Mouse (Mus musculus) megakaryocyte progenitor cell, adult 5-6 weeks (primary cell): Measurements from ENCODE around the gene Mms19. TPM values are rescaled to one million over a fixed set of nuclear protein-coding genes. Genes with fewer than 3 reads are reported as not detected.

ENCODE experiments used
- ATAC-seq: replicated peaks from 2 replicates; pipeline ENCODE4 v1.8.0; 2016; ENCODE audit warnings: mild to moderate bottlenecking, moderate TSS enrichment, inconsistent platforms; ENCODE audit not compliant: poor library complexity
- total RNA-seq, 2 experiments: library from RNA; stranded (forward) in 1 of 2; stranded (reverse) in 1 of 2; fragments of 157-497, 149-512 nt in 1 of 2; fragments of 200-1000 nt in 1 of 2; gene quantifications; 2 replicates each; pipeline versions ENCODE4 v1.2.3 to v1.2.4; 2015 to 2017

The Mms19 gene
- total RNA-seq, 2 experiments from 2014 or later = 16.2 to 25.2 TPM

DNA sequence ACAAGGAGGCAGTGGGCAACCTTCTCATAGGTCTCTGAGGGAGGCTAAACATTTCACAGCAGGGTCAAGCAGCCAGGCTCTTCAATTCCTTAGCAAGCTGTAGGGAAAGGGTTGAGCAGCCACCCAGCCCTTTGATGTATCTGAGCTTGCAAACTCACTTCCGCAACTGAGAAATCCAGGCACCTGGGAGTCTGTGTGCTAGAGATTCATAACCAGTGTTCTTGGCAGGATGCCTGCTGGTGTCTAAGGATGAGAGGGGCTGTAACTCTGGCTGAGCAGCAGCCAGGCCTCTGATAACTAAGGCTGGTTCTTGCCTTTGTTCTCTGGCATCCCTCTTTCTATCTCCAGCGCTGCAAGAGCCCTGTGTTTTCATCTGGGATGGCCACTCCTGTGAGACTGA lies 79.3 kb downstream of the Mms19 start:
- peak; percentile 41 for ATAC-seq

DNA sequence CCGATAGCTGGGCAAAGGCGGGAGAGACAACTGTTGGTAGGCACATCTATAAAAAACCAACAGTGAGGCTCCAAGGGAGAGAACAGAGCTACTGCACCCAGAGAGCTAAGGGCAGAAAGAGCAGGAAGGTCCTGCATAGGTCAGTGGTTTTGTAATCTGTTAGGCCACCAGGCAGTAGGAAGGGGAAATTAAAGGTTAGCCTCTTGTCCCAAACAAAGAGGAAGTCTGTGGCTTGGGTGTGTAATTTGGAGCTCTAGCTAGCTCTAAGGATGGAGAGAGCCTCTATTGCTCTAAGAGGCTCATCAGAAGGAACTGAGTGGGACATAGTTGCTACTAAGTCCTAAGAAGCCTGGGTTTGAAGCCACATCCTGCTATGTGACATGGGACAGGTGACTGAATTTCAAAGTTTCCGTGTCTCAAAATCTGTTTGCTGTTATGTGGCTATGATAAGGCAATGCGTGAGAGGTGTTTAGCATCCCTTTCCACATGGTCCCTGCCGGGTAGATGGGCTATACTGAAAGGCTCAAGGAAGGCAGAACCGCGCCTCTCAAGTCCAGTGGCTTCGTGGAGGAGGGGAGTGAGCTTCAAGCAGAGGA lies 80.4 kb downstream of the Mms19 start:
- peak; percentile 53 for ATAC-seq

DNA sequence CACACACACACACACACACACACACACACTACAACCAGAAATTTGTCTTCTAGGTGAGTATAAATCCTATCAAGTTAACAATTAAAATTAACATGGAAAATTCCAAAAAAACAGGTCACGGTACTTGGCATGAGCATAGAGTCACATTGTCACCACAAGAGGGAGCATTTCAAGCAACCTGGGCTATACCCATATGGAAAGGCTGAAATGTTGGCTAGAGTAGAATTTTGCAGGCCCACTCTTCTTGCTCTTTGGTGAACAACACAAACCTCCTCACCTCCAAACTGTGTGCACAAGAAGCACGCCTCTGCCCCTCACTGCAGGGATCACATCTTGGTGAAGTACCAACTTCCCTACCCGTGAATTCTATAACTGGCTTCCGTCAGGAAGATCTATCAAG lies 82.1 kb downstream of the Mms19 start:
- 0 out of 2 replicates have a peak, but pooled peaks have one; percentile 23 for ATAC-seq

DNA sequence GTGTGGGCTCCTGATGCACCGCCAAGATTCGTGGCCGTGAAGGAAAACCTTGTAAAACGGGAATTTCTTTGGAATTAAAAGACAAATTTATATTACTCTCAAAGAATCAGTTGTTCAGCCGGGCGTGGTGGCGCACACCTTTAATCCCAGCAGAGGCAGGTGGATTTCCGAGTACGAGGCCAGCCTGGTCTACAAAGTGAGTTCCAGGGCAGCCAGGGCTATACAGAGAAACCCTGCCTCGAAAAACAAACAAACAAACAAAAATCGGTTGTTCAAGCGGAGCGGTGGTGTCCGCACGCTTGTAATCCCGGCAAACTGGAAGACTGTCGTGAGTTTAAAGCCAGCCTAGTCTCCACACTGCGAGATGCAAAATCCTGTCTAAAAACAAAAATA lies 84.6 kb downstream of the Mms19 start:
- ATAC-seq = no peak

DNA sequence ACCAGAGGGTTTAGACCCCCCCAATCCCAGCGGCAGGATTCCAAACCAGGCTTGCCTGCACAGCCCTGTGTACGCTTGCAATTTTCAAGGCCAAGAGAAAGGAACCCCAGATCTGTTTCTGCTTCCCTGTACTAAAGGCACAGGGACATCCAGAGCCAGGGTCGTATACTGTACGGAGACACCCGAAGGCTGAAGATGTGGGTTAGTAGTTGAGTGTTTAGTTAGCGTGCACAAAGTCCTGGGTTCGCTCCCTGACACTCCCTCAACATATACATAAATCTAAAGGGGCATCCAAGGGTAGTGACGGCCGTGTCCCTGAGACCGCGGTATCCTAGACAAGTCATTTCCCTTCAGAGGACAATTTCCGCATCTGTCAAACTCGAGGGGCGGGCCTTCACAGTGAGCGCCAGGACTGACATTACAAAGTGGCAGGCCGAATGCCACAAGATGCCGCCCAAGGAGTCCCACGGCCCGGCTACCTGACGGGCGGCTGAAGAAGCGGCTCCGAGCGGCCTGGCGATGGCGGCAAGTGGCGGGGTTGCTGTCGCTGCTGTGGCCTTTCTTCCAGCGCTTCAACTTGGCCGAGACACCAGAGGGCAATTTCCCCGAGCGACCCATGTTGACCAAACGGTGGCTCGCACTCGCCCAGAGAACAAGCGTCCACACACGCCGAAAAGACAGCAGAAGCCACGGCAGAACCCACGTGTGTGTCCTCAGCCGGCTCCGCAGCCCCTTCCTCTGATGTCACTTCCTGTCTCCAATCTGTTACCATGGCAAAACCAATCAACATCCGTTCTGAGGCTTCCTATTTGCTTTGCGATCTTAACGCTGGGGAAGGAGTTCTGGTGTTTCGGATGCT lies 85.3 kb downstream of the Mms19 start, which contains the start of gene Rrp12:
TSS of gene Rrp12 (minus strand) at position 714 of the 859 bp plus-strand sequence.
- ATAC-seq = peak; percentile 87

DNA sequence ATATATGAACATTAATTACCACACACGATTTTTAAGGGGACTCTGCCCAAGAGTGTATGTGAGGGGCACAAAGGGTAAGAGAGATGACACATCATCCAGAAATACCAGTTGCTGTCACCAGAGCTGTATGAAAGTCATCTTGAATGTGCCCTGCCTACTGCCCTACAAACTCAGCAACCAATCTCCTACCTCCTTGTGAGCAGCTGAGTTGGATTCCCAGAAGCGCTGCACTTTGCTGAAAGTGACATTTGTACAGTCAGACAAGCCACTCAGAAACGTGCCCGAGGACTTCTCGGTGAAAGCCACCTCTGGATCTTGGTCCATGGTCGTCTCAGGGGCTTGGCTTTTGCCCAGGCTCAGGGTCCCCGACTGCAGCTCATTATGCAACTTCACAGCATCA lies 86.0 kb downstream of the Mms19 start:
- 0 out of 2 replicates have a peak, but pooled peaks have one; percentile 11 for ATAC-seq

Other genes starting within 250 kb of the Mms19 start
- gene Slit1, start 237.5 kb downstream of the Mms19 start, total RNA-seq (2015) = not detected in 2 replicates
- gene Slit1, start 237.5 kb downstream of the Mms19 start, total RNA-seq (2017) = 0.03 and 0.29 TPM in 2 replicates
- 48.6 and 50.6 TPM in 2 replicates for gene Arhgap19, start 179.1 kb downstream of the Mms19 start, total RNA-seq (2015)
- 56.7 and 57.3 TPM in 2 replicates for gene Arhgap19, start 179.1 kb downstream of the Mms19 start, total RNA-seq (2017)
- 9.1 TPM in 2 replicates for gene Frat1, start 151.2 kb downstream of the Mms19 start, total RNA-seq (2015)
- gene Frat1, start 151.2 kb downstream of the Mms19 start, total RNA-seq (2017) = 9.5 and 11.7 TPM in 2 replicates
- 25.2 and 27.8 TPM in 2 replicates for gene Frat2, start 133.0 kb downstream of the Mms19 start, total RNA-seq (2015)
- 28.2 and 29.8 TPM in 2 replicates for gene Frat2, start 133.0 kb downstream of the Mms19 start, total RNA-seq (2017)
- gene Rrp12, start 85.0 kb downstream of the Mms19 start, total RNA-seq (2015) = 10.4 and 10.5 TPM in 2 replicates
- 18.9 and 20.5 TPM in 2 replicates for gene Rrp12, start 85.0 kb downstream of the Mms19 start, total RNA-seq (2017)
- 1,044 and 1,130 TPM in 2 replicates for gene Pgam1, start 69.2 kb downstream of the Mms19 start, total RNA-seq (2015)
- gene Pgam1, start 69.2 kb downstream of the Mms19 start, total RNA-seq (2017) = 398 and 472 TPM in 2 replicates
- 90.1 and 96.9 TPM in 2 replicates for gene Exosc1, start 47.7 kb downstream of the Mms19 start, total RNA-seq (2015)
- 73.3 and 75.7 TPM in 2 replicates for gene Exosc1, start 47.7 kb downstream of the Mms19 start, total RNA-seq (2017)
- 52.7 and 54.9 TPM in 2 replicates for gene Zdhhc16, start 47.7 kb downstream of the Mms19 start, total RNA-seq (2015)
- gene Zdhhc16, start 47.7 kb downstream of the Mms19 start, total RNA-seq (2017) = 33.5 and 39.1 TPM in 2 replicates
- 11.2 and 13.4 TPM in 2 replicates for gene Ubtd1, start 606 bp upstream of the Mms19 start, total RNA-seq (2015)
- gene Ubtd1, start 606 bp upstream of the Mms19 start, total RNA-seq (2017) = 11.9 and 12.3 TPM in 2 replicates
- gene Ankrd2, start 54.8 kb upstream of the Mms19 start, total RNA-seq (2015) = not detected in 2 replicates
- gene Ankrd2, start 54.8 kb upstream of the Mms19 start, total RNA-seq (2017) = not detected in 2 replicates
- gene Hoga1, start 64.5 kb upstream of the Mms19 start, total RNA-seq (2015) = 0.20 TPM in 1 of 2 replicates, not detected in the other
- gene Hoga1, start 64.5 kb upstream of the Mms19 start, total RNA-seq (2017) = 0.24 and 0.33 TPM in 2 replicates
- gene 4933411K16Rik, start 71.1 kb upstream of the Mms19 start, total RNA-seq (2015) = not detected in 2 replicates
- not detected in 2 replicates for gene 4933411K16Rik, start 71.1 kb upstream of the Mms19 start, total RNA-seq (2017)
- 0.67 and 1.4 TPM in 2 replicates for gene Morn4, start 105.2 kb upstream of the Mms19 start, total RNA-seq (2015)
- 0.30 and 0.54 TPM in 2 replicates for gene Morn4, start 105.2 kb upstream of the Mms19 start, total RNA-seq (2017)
- 8.9 and 9.4 TPM in 2 replicates for gene Pi4k2a, start 109.3 kb upstream of the Mms19 start, total RNA-seq (2015)
- 5.5 and 7.4 TPM in 2 replicates for gene Pi4k2a, start 109.3 kb upstream of the Mms19 start, total RNA-seq (2017)
- gene Avpi1, start 147.9 kb upstream of the Mms19 start, total RNA-seq (2015) = 5.0 and 7.3 TPM in 2 replicates
- gene Avpi1, start 147.9 kb upstream of the Mms19 start, total RNA-seq (2017) = 4.9 and 5.4 TPM in 2 replicates
- gene Marveld1, start 166.2 kb upstream of the Mms19 start, total RNA-seq (2015) = 14.4 and 14.9 TPM in 2 replicates
- gene Marveld1, start 166.2 kb upstream of the Mms19 start, total RNA-seq (2017) = 15.0 and 18.8 TPM in 2 replicates
- 10.7 and 13.6 TPM in 2 replicates for gene Zfyve27, start 182.8 kb upstream of the Mms19 start, total RNA-seq (2015)
- gene Zfyve27, start 182.8 kb upstream of the Mms19 start, total RNA-seq (2017) = 26.9 and 30.5 TPM in 2 replicates
- gene Sfrp5, start 221.1 kb upstream of the Mms19 start, total RNA-seq (2015) = not detected in 2 replicates
- not detected in 2 replicates for gene Sfrp5, start 221.1 kb upstream of the Mms19 start, total RNA-seq (2017)